Mouse (Mus musculus): ENCODE results near the gene Mnat1. TPM values are rescaled to one million over a fixed set of nuclear protein-coding genes. Genes with fewer than 3 reads are reported as not detected.
A peak's percentile ranks its signal among the peaks of the same experiment; 100 is the strongest.

Gene Mnat1
- polyA plus RNA-seq, 1 experiment from 2014 or later = 20.8 TPM

DNA sequence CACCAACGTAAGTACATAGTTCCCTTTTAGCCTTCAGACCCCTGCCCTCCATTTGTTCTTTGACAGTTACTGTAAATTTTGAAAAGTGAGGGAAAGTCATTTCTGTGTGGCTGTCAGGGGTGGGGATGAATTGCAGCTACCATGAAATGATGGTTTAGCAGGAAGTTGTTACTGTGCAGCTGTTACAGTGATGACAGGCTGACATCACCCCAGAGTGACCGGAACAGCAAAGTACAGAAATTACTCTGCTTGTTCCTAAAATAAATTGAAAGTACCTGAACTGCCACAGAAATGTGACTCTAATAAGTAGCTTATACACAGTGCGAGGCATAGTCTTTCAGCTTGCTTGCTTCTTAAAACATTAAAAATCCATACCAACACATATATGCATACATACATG is 86.9 kb downstream of the Mnat1 start:
- WGBS = 84% methylated on average over 3 of the region's 3 CpGs
- Histone ChIP-seq H3K9ac (no peak overlapping the region), H3K36me3 (ENCODE audit: poor library complexity, severe bottlenecking) (no peaks in the 10 kb centered on the region), H3K27ac (no peak overlapping the region), H3K4me2 (no peak overlapping the region), H3K4me3 (no peak overlapping the region), H3K27me3 (no peaks in the 10 kb centered on the region), H3K4me1 (0 out of 2 replicates have a peak, but pooled peaks cover 2% of the 10 kb centered on the region), H3K9me3 (replicated peaks) (no peaks in the 10 kb centered on the region)
- no peak for ATAC-seq

GRCm38 (mm10) chr12:73215773-73216172 is 92.3 kb downstream of the Mnat1 start:
- Histone ChIP-seq H3K9ac (no peak overlapping the region), H3K4me2 (no peak overlapping the region), H3K9me3 (replicated peaks) (no peaks in the 10 kb centered on the region), H3K4me1 (no peaks in the 10 kb centered on the region), H3K27ac (no peak overlapping the region), H3K27me3 (no peaks in the 10 kb centered on the region), H3K4me3 (no peak overlapping the region), H3K36me3 (ENCODE audit: poor library complexity, severe bottlenecking) (peaks cover 7% of the 10 kb centered on the region)
- WGBS = 93% methylated on average over 5 of the region's 5 CpGs
- no peak for ATAC-seq

DNA sequence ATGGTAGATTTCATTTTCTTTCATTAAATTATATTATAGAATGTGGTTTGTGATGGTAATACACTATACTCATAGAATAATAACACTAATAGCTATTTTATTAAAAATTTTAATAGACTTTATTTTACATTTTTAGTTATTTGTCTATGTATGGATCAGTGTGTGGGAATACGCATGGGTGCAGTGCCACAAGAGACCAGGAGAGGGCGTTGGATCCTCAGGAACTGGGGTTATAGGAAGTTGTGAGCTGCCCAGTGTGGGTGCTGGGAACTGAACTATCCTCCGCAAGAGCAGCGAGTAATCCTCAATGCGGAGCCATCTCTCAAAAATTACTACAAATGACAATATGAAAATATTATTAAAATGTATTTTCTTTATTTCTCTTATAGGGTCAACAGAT is 95.1 kb downstream of the Mnat1 start:
- 89% methylated on average over 5 of the region's 5 CpGs for WGBS
- H3K36me3 ChIP-seq (ENCODE audit: poor library complexity, severe bottlenecking) = peaks cover 7% of the 10 kb centered on the region
- no peak overlapping the region for H3K4me2 ChIP-seq
- no peak overlapping the region for H3K4me3 ChIP-seq
- H3K9me3 ChIP-seq (replicated peaks) = no peaks in the 10 kb centered on the region
- H3K4me1 ChIP-seq = no peaks in the 10 kb centered on the region
- no peak for ATAC-seq
- H3K27ac ChIP-seq = no peak overlapping the region
- no peaks in the 10 kb centered on the region for H3K27me3 ChIP-seq
- H3K9ac ChIP-seq = no peak overlapping the region

DNA sequence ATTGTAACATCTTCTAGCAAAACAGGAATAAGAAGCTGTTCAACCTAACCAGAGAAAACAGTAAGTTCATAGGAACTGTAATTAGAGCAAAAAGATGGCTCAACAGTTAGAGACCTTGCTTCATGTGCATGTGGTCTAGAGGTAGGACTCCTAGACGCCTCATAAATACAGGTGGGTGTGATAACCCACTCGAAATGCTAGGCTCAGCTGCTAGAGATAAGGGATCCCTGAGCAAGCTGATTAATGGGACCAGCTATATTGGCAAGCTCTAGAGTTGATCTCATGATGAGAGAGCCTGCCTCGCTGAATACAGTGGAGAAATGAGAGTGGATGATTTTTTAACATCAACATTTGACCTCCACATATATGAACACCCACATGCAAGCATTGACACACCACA is 97.7 kb downstream of the Mnat1 start:
- Histone ChIP-seq H3K4me2 (no peak overlapping the region), H3K9ac (no peak overlapping the region), H3K9me3 (replicated peaks) (no peaks in the 10 kb centered on the region), H3K27ac (no peak overlapping the region), H3K4me1 (no peaks in the 10 kb centered on the region), H3K27me3 (no peaks in the 10 kb centered on the region), H3K36me3 (ENCODE audit: poor library complexity, severe bottlenecking) (peaks cover 7% of the 10 kb centered on the region), H3K4me3 (no peak overlapping the region)
- no peak for ATAC-seq
- 88% methylated on average over 3 of the region's 3 CpGs for whole genome bisulfite sequencing

DNA sequence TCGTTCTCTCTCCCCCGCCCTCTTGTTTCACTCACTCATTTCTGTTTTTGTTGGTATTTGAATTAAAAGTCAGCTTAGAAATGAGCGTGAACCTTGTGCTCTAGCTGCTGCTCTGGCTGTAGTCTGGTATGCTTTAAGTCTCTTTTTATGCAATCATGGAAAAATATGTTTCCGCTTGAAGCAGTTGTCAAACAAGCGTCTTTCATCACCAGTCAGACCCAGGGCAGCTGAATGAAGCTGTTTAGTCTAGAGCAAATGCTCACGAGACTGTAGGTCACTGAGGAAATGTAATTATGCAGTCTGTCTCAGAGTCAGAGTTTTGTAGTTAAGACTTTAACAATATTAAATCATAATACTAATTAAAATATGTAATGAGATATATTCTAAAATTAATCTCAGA is 100.4 kb downstream of the Mnat1 start:
- Histone ChIP-seq H3K27me3 (no peaks in the 10 kb centered on the region), H3K9me3 (replicated peaks) (no peaks in the 10 kb centered on the region), H3K27ac (no peak overlapping the region), H3K4me3 (no peak overlapping the region), H3K9ac (no peak overlapping the region), H3K4me1 (no peaks in the 10 kb centered on the region), H3K36me3 (ENCODE audit: poor library complexity, severe bottlenecking) (peaks cover 7% of the 10 kb centered on the region), H3K4me2 (no peak overlapping the region)
- 69% methylated on average over 6 of the region's 6 CpGs for WGBS
- ATAC-seq = no peak

DNA sequence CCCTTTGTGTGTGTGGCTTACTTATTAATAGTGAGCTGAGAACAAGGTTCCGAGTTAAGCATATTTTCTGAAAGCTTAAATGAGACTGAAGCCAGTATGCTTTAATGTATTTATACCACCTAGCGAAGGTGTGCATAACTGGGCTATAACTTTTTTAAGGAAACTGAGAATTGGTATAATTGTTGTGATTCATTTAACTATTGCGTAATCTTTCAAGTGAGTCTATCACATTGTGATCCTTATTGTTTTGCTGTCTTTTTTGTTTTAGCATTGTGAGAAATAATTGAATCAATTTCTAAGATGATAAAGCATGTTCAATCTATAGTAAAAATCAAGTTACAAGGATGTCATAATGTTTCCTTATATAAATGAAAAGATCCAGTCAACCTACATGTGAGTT is 104.9 kb downstream of the Mnat1 start:
- Histone ChIP-seq H3K4me3 (no peak overlapping the region), H3K27ac (no peak overlapping the region), H3K9me3 (replicated peaks) (no peaks in the 10 kb centered on the region), H3K36me3 (ENCODE audit: poor library complexity, severe bottlenecking) (no peaks in the 10 kb centered on the region), H3K9ac (no peak overlapping the region), H3K4me2 (no peak overlapping the region), H3K4me1 (no peaks in the 10 kb centered on the region), H3K27me3 (no peaks in the 10 kb centered on the region)
- no peak for ATAC-seq
- whole genome bisulfite sequencing = 96% methylated on average over 3 of the region's 3 CpGs

- no peak overlapping the region for H3K9ac ChIP-seq
- no peak overlapping the region for H3K27ac ChIP-seq
- no peaks in the 10 kb centered on the region for H3K9me3 ChIP-seq (replicated peaks)
- H3K4me2 ChIP-seq = no peak overlapping the region
- no peak overlapping the region for H3K4me3 ChIP-seq
- no peaks in the 10 kb centered on the region for H3K4me1 ChIP-seq
- no peaks in the 10 kb centered on the region for H3K36me3 ChIP-seq (ENCODE audit: poor library complexity, severe bottlenecking)
- no peak for ATAC-seq
- no peaks in the 10 kb centered on the region for H3K27me3 ChIP-seq
Measured at GRCm38 (mm10) chr12:73230196-73230595, 106.7 kb downstream of the Mnat1 start.

- no peaks in the 10 kb centered on the region for H3K27me3 ChIP-seq
- no peaks in the 10 kb centered on the region for H3K36me3 ChIP-seq (ENCODE audit: poor library complexity, severe bottlenecking)
- H3K4me2 ChIP-seq = no peak overlapping the region
- ATAC-seq = no peak
- no peak overlapping the region for H3K27ac ChIP-seq
- H3K4me3 ChIP-seq = no peak overlapping the region
- H3K9me3 ChIP-seq (replicated peaks) = no peaks in the 10 kb centered on the region
- no peaks in the 10 kb centered on the region for H3K4me1 ChIP-seq
- no peak overlapping the region for H3K9ac ChIP-seq
Measured at GRCm38 (mm10) chr12:73231552-73231951, 108.0 kb downstream of the Mnat1 start.

- H3K4me2 ChIP-seq = no peak overlapping the region
- no peak for ATAC-seq
- H3K27me3 ChIP-seq = no peaks in the 10 kb centered on the region
- H3K9ac ChIP-seq = no peak overlapping the region
- no peak overlapping the region for H3K27ac ChIP-seq
- no peaks in the 10 kb centered on the region for H3K36me3 ChIP-seq (ENCODE audit: poor library complexity, severe bottlenecking)
- no peaks in the 10 kb centered on the region for H3K9me3 ChIP-seq (replicated peaks)
- no peaks in the 10 kb centered on the region for H3K4me1 ChIP-seq
- 88% methylated on average over 2 of the region's 2 CpGs for WGBS
- H3K4me3 ChIP-seq = no peak overlapping the region
Measured at GRCm38 (mm10) chr12:73232586-73232985, 109.1 kb downstream of the Mnat1 start.

- Histone ChIP-seq H3K4me3 (no peak overlapping the region), H3K4me2 (no peak overlapping the region), H3K9me3 (replicated peaks) (no peaks in the 10 kb centered on the region), H3K27me3 (no peaks in the 10 kb centered on the region), H3K4me1 (peaks cover 7% of the 10 kb centered on the region; the same call in 1 of the 2 replicates), H3K36me3 (ENCODE audit: poor library complexity, severe bottlenecking) (no peaks in the 10 kb centered on the region), H3K9ac (no peak overlapping the region), H3K27ac (peak overlapping the region; percentile 44; the same call in 1 of the 2 replicates)
- ATAC-seq = peak; percentile 90
- 52% methylated on average over 10 of the region's 10 CpGs for WGBS
Measured at GRCm38 (mm10) chr12:73241960-73242359, 118.4 kb downstream of the Mnat1 start.

DNA sequence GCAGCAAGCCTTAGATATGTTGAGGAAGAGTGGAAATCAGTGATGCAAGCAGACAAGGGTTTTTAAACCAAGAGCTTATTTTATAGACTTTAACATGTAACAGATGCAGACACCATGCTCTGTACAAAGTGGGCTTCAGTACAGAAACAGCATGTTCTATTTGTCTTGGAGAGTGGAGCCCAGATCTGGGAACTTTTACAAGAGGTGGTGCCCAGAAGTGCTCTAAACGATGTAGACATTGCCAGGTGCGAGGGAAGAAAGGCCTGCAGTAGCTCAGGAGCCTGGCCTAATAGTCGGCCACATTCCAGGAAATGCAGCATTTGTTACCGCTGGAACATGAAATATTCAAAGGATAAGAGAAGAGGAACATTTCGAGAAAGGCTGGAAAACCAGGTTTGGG is 122.2 kb downstream of the Mnat1 start:
- Histone ChIP-seq H3K4me3 (no peak overlapping the region), H3K4me2 (no peak overlapping the region), H3K9ac (no peak overlapping the region), H3K36me3 (ENCODE audit: poor library complexity, severe bottlenecking) (no peaks in the 10 kb centered on the region), H3K9me3 (replicated peaks) (no peaks in the 10 kb centered on the region), H3K27ac (no peak overlapping the region), H3K4me1 (peaks cover 7% of the 10 kb centered on the region; the same call in 1 of the 2 replicates), H3K27me3 (no peaks in the 10 kb centered on the region)
- no peak for ATAC-seq
- 81% methylated on average over 5 of the region's 5 CpGs for WGBS

DNA sequence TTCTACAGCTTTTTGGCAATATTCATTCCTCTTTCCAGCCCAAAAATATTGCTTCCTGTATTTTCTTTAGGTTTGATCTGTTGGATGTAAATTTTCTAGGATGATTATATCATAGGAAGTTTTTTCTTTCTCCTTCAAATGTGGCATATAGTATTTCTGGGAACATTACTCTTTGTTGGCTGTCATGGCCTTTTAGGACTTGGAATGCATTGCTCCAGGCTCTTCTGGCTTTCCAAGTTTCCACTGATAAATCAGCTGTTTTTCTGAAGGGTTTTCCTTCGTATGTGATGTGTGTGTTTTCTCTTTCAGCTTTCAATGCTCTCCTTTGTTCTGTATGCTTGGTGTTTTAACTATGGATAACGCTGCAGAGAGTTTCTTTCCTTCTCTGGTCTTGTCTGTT is 131.5 kb downstream of the Mnat1 start:
- no peak for ATAC-seq
- 62% methylated on average over 2 of the region's 2 CpGs for WGBS

DNA sequence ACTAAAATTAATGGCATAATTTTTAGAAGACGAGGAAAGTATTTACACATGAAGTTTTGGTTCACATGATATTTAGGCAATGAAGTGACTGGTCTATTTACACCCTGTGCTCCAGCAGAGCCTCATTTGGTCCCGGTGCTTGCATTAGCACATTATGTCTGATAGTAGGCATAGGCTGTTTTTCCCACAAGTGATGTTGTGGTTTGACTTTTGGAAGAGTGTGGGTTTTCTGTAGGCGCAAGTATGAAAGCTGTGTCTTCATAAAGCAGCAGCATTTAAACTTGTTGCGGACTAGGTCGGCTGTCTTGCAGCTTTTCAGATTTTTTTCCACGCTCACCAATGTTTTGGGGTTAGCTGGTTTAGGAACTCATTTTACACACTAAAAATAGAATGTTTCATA is 135.8 kb downstream of the Mnat1 start:
- H3K9me3 ChIP-seq (replicated peaks) = peaks cover 5% of the 10 kb centered on the region; the same call in 1 of the 2 replicates
- ATAC-seq = no peak
- no peak overlapping the region for H3K27ac ChIP-seq
- H3K4me3 ChIP-seq = no peak overlapping the region
- WGBS = 98% methylated on average over 6 of the region's 6 CpGs
- H3K36me3 ChIP-seq (ENCODE audit: poor library complexity, severe bottlenecking) = no peaks in the 10 kb centered on the region
- H3K27me3 ChIP-seq = no peaks in the 10 kb centered on the region
- no peak overlapping the region for H3K4me2 ChIP-seq
- H3K9ac ChIP-seq = no peak overlapping the region
- H3K4me1 ChIP-seq = no peaks in the 10 kb centered on the region

More for the DNA sequence above, 131.5 kb downstream of the Mnat1 start:
- Histone ChIP-seq H3K9me3 (replicated peaks) (no peaks in the 10 kb centered on the region), H3K9ac (no peak overlapping the region), H3K27me3 (no peaks in the 10 kb centered on the region), H3K4me1 (no peaks in the 10 kb centered on the region), H3K36me3 (ENCODE audit: poor library complexity, severe bottlenecking) (no peaks in the 10 kb centered on the region), H3K4me2 (no peak overlapping the region), H3K4me3 (no peak overlapping the region), H3K27ac (no peak overlapping the region)
